1 mouse cellular context compared by ENCODE assay signal in genomic region chr11:22981543-22981950, GRCm38 (mm10).
TF ChIP-seq lines count a peak whose summit lies in the region.

No protein-coding gene starts in this region.

TF ChIP-seq in CH12.LX, 34 proteins besides CTCF, POLR2A, EP300 and RAD21 (continued from another document):
- TF ChIP-seq ZKSCAN1 (IDR thresholded peaks at IDR 0.05; ENCODE audit: borderline replicate concordance, low read depth, low read length) (no peak), MAZ (IDR thresholded peaks at IDR 0.05; ENCODE audit: low read depth, low read length) (no peak)
